In genomic region chr19:44069914-44070232, GRCm38 (mm10) we compare ENCODE assay signal across 8 mouse cellular contexts. TPM values are rescaled to one million over a fixed set of nuclear protein-coding genes. Genes with fewer than 3 reads are reported as not detected.
DNase-seq lines count a peak whose midpoint lies in the region; ATAC-seq and TF ChIP-seq lines count a peak whose summit lies in the region.

No protein-coding gene starts in this region.

- peaks cover 21% of the 10 kb centered on the region for H3K36me3 ChIP-seq in lung, embryonic 14.5 days (ENCODE audit: insufficient read depth)
- H3K36me3 ChIP-seq in limb, embryonic 10.5 days: peaks cover 19% of the 10 kb centered on the region
- H3K36me3 ChIP-seq in neural tube, embryonic 15.5 days: 0 out of 2 replicates have a peak, but pooled peaks cover 3% of the 10 kb centered on the region

- TF ChIP-seq CTCF in lung, embryonic 14.5 days (IDR thresholded peaks at IDR 0.05; ENCODE audit: low read depth): no peak
- TF ChIP-seq CTCF in embryonic fibroblast, embryonic 13.5 days (IDR thresholded peaks at IDR 0.05; ENCODE audit: borderline replicate concordance, insufficient read depth, low read length): no peak

- no peak; the same call in 1 of the 2 replicates for TF ChIP-seq POLR2A in embryonic fibroblast, embryonic 13.5 days (IDR thresholded peaks at IDR 0.05; ENCODE audit: low read depth, low read length)

- peak overlapping the region; percentile 74 for H3K9ac ChIP-seq in lung, embryonic 14.5 days
- H3K9ac ChIP-seq in neural tube, embryonic 15.5 days (replicated peaks): peak overlapping the region; percentile 62

- no peaks in the 10 kb centered on the region for H3K9me3 ChIP-seq in lung, embryonic 14.5 days (ENCODE audit: low read depth, low read length)
- no peaks in the 10 kb centered on the region for H3K9me3 ChIP-seq in limb, embryonic 10.5 days (replicated peaks)
- H3K9me3 ChIP-seq in neural tube, embryonic 15.5 days (replicated peaks): no peaks in the 10 kb centered on the region

- no peak for ATAC-seq in lung, embryonic 14.5 days (ENCODE audit: insufficient read depth)
- no peak for ATAC-seq in neural tube, embryonic 15.5 days (ENCODE audit: low FRiP score)

- H3K27ac ChIP-seq in lung, embryonic 14.5 days (ENCODE audit: low read depth): no peak overlapping the region
- peak overlapping the region; percentile 4; the same call in 1 of the 2 replicates for H3K27ac ChIP-seq in embryonic fibroblast, embryonic 13.5 days (ENCODE audit: insufficient read depth, low read length)
- H3K27ac ChIP-seq in limb, embryonic 10.5 days: peak overlapping the region; percentile 82
- H3K27ac ChIP-seq in neural tube, embryonic 15.5 days (replicated peaks): peak overlapping the region; percentile 79

- no peaks in the 10 kb centered on the region for H3K27me3 ChIP-seq in lung, embryonic 14.5 days (ENCODE audit: insufficient read depth, low read length)
- 0 out of 2 replicates have a peak, but pooled peaks cover 6% of the 10 kb centered on the region for H3K27me3 ChIP-seq in limb, embryonic 10.5 days (ENCODE audit: low read depth, poor library complexity, severe bottlenecking)
- no peaks in the 10 kb centered on the region for H3K27me3 ChIP-seq in neural tube, embryonic 15.5 days (replicated peaks)

- WGBS in lung, embryonic 14.5 days: 12% methylated on average over 4 of the region's 4 CpGs
- WGBS in limb, embryonic 10.5 days: 10% methylated on average over 4 of the region's 4 CpGs
- WGBS in neural tube, embryonic 15.5 days: 10% methylated on average over 4 of the region's 4 CpGs

- peak overlapping the region; percentile 75 for H3K4me3 ChIP-seq in lung, embryonic 14.5 days (ENCODE audit: low read depth, low read length)
- H3K4me3 ChIP-seq in embryonic fibroblast, embryonic 13.5 days (ENCODE audit: insufficient read depth, low read length): peak overlapping the region; percentile 73
- H3K4me3 ChIP-seq in limb, embryonic 10.5 days: peak overlapping the region; percentile 79
- H3K4me3 ChIP-seq in neural tube, embryonic 15.5 days (replicated peaks): peak overlapping the region; percentile 64

- H3K4me2 ChIP-seq in lung, embryonic 14.5 days: peak overlapping the region; percentile 90
- peak overlapping the region; percentile 90 for H3K4me2 ChIP-seq in neural tube, embryonic 15.5 days

- no peak for DNase-seq in lung, embryonic 14.5 days
- no peak for DNase-seq in lung, postnatal 4 days
- DNase-seq in limb, embryonic 10.5 days (ENCODE audit: low spot score): no peak
- DNase-seq in right cerebral cortex, postnatal 10 days (ENCODE audit: low spot score in 2 of 2): no peak
- DNase-seq in spleen, postnatal 4 days (ENCODE audit: low spot score in 2 of 2): no peak
- DNase-seq in cerebellum, adult 11 months: no peak

- no peaks in the 10 kb centered on the region; the same call in 1 of the 2 replicates for H3K4me1 ChIP-seq in lung, embryonic 14.5 days (ENCODE audit: insufficient read depth)
- H3K4me1 ChIP-seq in embryonic fibroblast, embryonic 13.5 days (ENCODE audit: control insufficient read depth, insufficient read depth, low read length): no peaks in the 10 kb centered on the region; the same call in 1 of the 2 replicates
- peaks cover 29% of the 10 kb centered on the region for H3K4me1 ChIP-seq in limb, embryonic 10.5 days
- H3K4me1 ChIP-seq in neural tube, embryonic 15.5 days: peaks cover 29% of the 10 kb centered on the region

RNA-seq across cellular contexts. Expression of gene Erlin1, which starts 0.3 kb away (rescaled TPM):
- 30.8 and 34.8 TPM in 2 replicates for polyA plus RNA-seq in lung, embryonic 14.5 days (2014; fragmentation: Nextera tagmentation; extraction: Ambion mirVana)
- polyA plus RNA-seq in embryonic fibroblast, embryonic 13.5 days (2011; ENCODE audit: insufficient read length, low read depth, missing spikeins): 38.6 and 49.2 TPM in 2 replicates
- 20.7 and 22.6 TPM in 2 replicates for polyA plus RNA-seq in limb, embryonic 10.5 days (2016; fragmentation: Nextera tagmentation; extraction: Ambion mirVana)
- 20.2 and 22.8 TPM in 2 replicates for polyA plus RNA-seq in neural tube, embryonic 15.5 days (2015; fragmentation: Nextera tagmentation; extraction: Ambion mirVana)

RNA-seq across cellular contexts. Expression of gene Chuk, which starts 37.4 kb away (rescaled TPM):
- 42.0 and 44.7 TPM in 2 replicates for polyA plus RNA-seq in lung, embryonic 14.5 days (2014; fragmentation: Nextera tagmentation; extraction: Ambion mirVana)
- polyA plus RNA-seq in embryonic fibroblast, embryonic 13.5 days (2011; ENCODE audit: insufficient read length, low read depth, missing spikeins): 64.4 and 75.7 TPM in 2 replicates
- polyA plus RNA-seq in limb, embryonic 10.5 days (2016; fragmentation: Nextera tagmentation; extraction: Ambion mirVana): 35.9 and 48.2 TPM in 2 replicates
- polyA plus RNA-seq in neural tube, embryonic 15.5 days (2015; fragmentation: Nextera tagmentation; extraction: Ambion mirVana): 55.8 and 62.6 TPM in 2 replicates

RNA-seq across cellular contexts. Expression of gene Cyp2c23, which starts 40.9 kb away (rescaled TPM):
- 0.41 and 0.42 TPM in 2 replicates for polyA plus RNA-seq in lung, embryonic 14.5 days (2014; fragmentation: Nextera tagmentation; extraction: Ambion mirVana)
- not detected in 2 replicates for polyA plus RNA-seq in embryonic fibroblast, embryonic 13.5 days (2011; ENCODE audit: insufficient read length, low read depth, missing spikeins)
- not detected in 2 replicates for polyA plus RNA-seq in limb, embryonic 10.5 days (2016; fragmentation: Nextera tagmentation; extraction: Ambion mirVana)
- 0.09 TPM in 1 of 2 replicates, not detected in the other for polyA plus RNA-seq in neural tube, embryonic 15.5 days (2015; fragmentation: Nextera tagmentation; extraction: Ambion mirVana)
